Mouse (Mus musculus) midbrain, embryonic 15.5 days (tissue): ENCODE measurements around the gene Mapk7. TPM values are rescaled to one million over a fixed set of nuclear protein-coding genes. Genes with fewer than 3 reads are reported as not detected.

Experiments
- ATAC-seq: fragments of 200-750 bp; cut with Nextera tagmentation; replicated peaks from 2 replicates; pipeline ENCODE4 v1.8.0; 2017; ENCODE audit warnings: moderate TSS enrichment
- H3K27ac ChIP-seq: fragments of 300-500 bp; sonication (generic); 2 replicates; pipeline ENCODE4 v1.5.1; 2015; ENCODE audit warnings: mild to moderate bottlenecking, inconsistent platforms
- H3K27me3 ChIP-seq: fragments of 300-500 bp; sonication (generic); replicated peaks from 2 replicates; pipeline ENCODE4 v1.6.1; 2015; ENCODE audit warnings: inconsistent platforms
- H3K36me3 ChIP-seq: fragments of 300-500 bp; sonication (generic); replicated peaks from 2 replicates; pipeline ENCODE4 v1.6.1; 2015; ENCODE audit warnings: inconsistent platforms
- H3K4me1 ChIP-seq: fragments of 300-500 bp; sonication (generic); 2 replicates; pipeline ENCODE4 v1.6.1; 2015; ENCODE audit warnings: inconsistent platforms
- H3K4me2 ChIP-seq: fragments of 300-500 bp; sonication (generic); 2 replicates; pipeline ENCODE4 v1.6.1; 2015; ENCODE audit warnings: inconsistent platforms, mild to moderate bottlenecking, moderate library complexity
- H3K4me3 ChIP-seq: fragments of 300-500 bp; sonication (generic); 2 replicates; pipeline ENCODE4 v1.5.1; 2015; ENCODE audit warnings: mild to moderate bottlenecking, inconsistent platforms
- H3K9ac ChIP-seq: fragments of 300-500 bp; sonication (generic); 2 replicates; pipeline ENCODE4 v1.6.1; 2015; ENCODE audit warnings: mild to moderate bottlenecking, inconsistent platforms
- H3K9me3 ChIP-seq: fragments of 300-500 bp; sonication (generic); 2 replicates; pipeline ENCODE4 v1.6.1; 2016; ENCODE audit warnings: inconsistent platforms
- WGBS: fragments of 180-500 bp; shearing (Covaris S2); methylation state at CpG from one replicate; pipeline ENCODE4 v1.1.7; 2015; ENCODE audit warnings: mixed read lengths; 5-methylcytosine and 5-hydroxymethylcytosine counted together
- polyA plus RNA-seq: library from polyadenylated mRNA; unstranded; fragments of >200 nt; fragmentation: Nextera tagmentation; extraction: Ambion mirVana; gene quantifications from 2 replicates; pipeline ENCODE4 v1.2.1, GENCODE M21; 2015

Gene Mapk7
- polyA plus RNA-seq, 1 experiment from 2014 or later, result 72.3 TPM

DNA sequence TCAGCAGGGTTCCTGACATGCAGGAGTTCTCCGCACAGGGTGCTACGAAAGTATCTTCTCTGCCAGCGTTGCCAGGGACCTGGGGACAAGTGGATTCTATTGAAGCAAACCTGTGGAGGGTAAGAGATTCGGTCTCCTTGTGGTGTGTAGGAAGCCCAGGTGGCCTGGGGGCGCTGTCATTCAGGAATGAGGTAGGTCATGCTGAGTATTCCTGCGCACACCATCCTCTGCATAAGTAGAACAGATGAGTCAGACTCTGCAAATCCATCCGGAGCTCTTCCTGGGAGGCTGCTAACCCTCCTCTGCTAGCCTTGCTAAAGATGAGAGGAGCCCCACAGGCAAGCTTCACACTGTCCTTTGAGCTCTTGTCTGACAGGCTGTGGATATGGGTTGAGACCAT lies 52.5 kb downstream of the Mapk7 start:
- no peaks in the 10 kb centered on the region for H3K27me3 ChIP-seq
- no peaks in the 10 kb centered on the region for H3K36me3 ChIP-seq
- H3K4me3 ChIP-seq, result no peak overlapping the region
- no peak overlapping the region for H3K4me2 ChIP-seq
- no peaks in the 10 kb centered on the region for H3K9me3 ChIP-seq
- 81% methylated on average over 7 of the region's 7 CpGs for WGBS
- no peak overlapping the region for H3K27ac ChIP-seq
- no peak for ATAC-seq
- H3K9ac ChIP-seq, result no peak overlapping the region
- H3K4me1 ChIP-seq, result no peaks in the 10 kb centered on the region

DNA sequence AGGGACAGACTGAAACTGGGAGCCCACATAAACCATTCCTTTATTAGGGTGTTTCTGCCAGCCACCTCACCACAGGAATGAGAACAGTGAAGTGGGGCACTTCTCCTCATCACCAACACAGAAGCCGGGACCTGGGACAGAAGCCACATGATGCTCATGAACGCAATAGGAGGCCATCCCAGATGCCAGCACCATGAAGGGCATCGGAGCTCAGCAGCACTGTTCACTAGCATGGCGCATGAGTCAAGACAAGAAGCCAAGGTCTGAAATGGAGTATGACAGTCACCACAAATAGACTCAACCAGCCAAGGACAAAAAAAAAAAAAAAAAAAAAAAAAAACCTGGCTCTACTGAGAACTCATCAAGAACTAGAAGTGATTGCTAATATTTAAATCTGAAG lies 53.8 kb downstream of the Mapk7 start:
- Histone ChIP-seq H3K4me3 (no peak overlapping the region), H3K27ac (no peak overlapping the region), H3K4me1 (no peaks in the 10 kb centered on the region), H3K9me3 (no peaks in the 10 kb centered on the region), H3K36me3 (no peaks in the 10 kb centered on the region), H3K27me3 (no peaks in the 10 kb centered on the region), H3K4me2 (no peak overlapping the region), H3K9ac (no peak overlapping the region)
- no peak for ATAC-seq
- WGBS, result 98% methylated on average over 4 of the region's 4 CpGs

DNA sequence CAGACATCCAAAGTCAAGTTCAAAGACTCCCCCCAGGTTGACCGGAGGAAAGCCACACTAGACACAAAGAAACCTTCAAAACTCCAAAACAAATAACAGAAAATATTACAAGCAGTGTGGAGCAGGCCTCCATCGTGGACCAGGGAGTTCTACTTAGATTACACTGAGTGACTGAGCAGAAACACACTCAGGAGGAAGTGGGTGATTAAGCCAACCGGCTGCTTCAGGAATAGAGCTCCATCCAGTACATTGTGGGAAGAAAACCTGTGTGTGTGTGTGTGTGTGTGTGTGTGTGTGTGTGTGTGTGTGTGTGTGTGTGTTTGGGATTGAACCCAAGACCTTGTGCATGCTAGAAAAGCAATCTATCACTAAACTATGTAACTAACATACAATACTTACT lies 55.0 kb downstream of the Mapk7 start:
- H3K4me2 ChIP-seq, result no peak overlapping the region
- H3K4me3 ChIP-seq, result no peak overlapping the region
- no peak overlapping the region for H3K27ac ChIP-seq
- no peaks in the 10 kb centered on the region for H3K27me3 ChIP-seq
- WGBS, result 87% methylated on average over 3 of the region's 3 CpGs
- H3K9me3 ChIP-seq, result no peaks in the 10 kb centered on the region
- no peak for ATAC-seq
- H3K9ac ChIP-seq, result no peak overlapping the region
- no peaks in the 10 kb centered on the region for H3K36me3 ChIP-seq
- peaks cover 4% of the 10 kb centered on the region for H3K4me1 ChIP-seq

Other genes starting within 250 kb of the Mapk7 start
- 27.0 and 27.3 TPM in 2 replicates for gene Aldh3a2, start 226.9 kb downstream of the Mapk7 start, polyA plus RNA-seq
- gene Slc47a2, start 151.5 kb downstream of the Mapk7 start, polyA plus RNA-seq, result not detected in 2 replicates
- 0.31 TPM in 2 replicates for gene Slc47a1, start 116.1 kb downstream of the Mapk7 start, polyA plus RNA-seq
- 34.4 and 38.5 TPM in 2 replicates for gene Rnf112, start 40.3 kb downstream of the Mapk7 start, polyA plus RNA-seq
- 23.5 and 29.8 TPM in 2 replicates for gene Mfap4, start 9.0 kb downstream of the Mapk7 start, polyA plus RNA-seq
- 34.9 and 38.9 TPM in 2 replicates for gene B9d1, start 10.7 kb upstream of the Mapk7 start, polyA plus RNA-seq
- gene Epn2, start 85.3 kb upstream of the Mapk7 start, polyA plus RNA-seq, result 76.2 and 78.3 TPM in 2 replicates
- 11.7 and 12.7 TPM in 2 replicates for gene Grap, start 158.9 kb upstream of the Mapk7 start, polyA plus RNA-seq
- gene Fam83g, start 189.7 kb upstream of the Mapk7 start, polyA plus RNA-seq, result 0.21 and 0.22 TPM in 2 replicates
- not detected in 2 replicates for gene Slc5a10, start 226.4 kb upstream of the Mapk7 start, polyA plus RNA-seq